Mouse (Mus musculus): ENCODE data around the gene Ubl7.

DNA sequence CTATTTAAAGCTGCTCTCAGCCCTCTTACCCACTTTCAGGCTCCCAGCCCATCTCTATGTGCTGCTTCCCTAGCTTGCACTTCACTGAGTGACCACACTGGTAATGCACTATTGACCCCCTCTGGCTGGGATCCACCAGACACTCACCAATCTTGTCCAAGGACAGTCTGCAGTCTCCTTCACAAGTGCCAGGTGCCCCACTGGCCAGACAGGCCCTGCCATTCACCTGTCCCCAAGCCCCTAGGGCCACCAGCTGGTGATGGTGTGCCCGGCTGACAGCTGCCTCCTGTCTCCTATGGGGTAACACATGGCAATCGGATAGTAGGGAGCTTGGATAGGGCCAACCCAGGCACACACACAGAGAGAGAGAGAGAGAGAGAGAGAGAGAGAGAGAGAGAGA is 31.3 kb downstream of the Ubl7 start:
- TF ChIP-seq POLR2A (IDR thresholded peaks at IDR 0.05; ENCODE audit: control insufficient read depth, low read depth, low read length) = no peak
- no peak for TF ChIP-seq CTCF (IDR thresholded peaks at IDR 0.05; ENCODE audit: control insufficient read depth, insufficient read depth, insufficient replicate concordance, low read depth, low read length)

Measured in testis, adult 2 months (tissue).